In the genomic region with DNA sequence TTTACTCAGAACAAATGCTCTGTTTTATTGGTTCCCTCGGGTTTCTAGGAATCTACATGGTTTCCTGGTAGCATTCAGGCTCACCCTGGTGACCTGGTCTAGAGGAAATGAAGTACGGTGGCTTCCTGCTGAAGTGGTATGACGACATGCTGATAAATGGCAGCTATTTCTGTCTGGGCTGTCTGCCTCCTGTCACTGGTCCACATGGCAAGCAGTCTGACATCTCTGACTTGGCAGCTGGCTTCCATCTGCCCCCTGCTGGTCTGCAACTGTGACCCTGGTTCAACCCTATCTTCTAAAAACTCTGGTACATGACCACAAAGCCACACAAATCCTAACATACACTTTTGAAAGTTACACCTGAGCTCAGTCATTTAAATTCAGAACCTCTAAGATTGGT, we compare ENCODE assay signal across 8 mouse cellular contexts.
DNase-seq lines count a peak whose midpoint lies in the region.
"Had no signal": no experiment of that assay in that cellular context is flagged by ENCODE, and none has a peak within 500 bp of the region (broad histone marks: within the 10 kb centered on the region; RNA-seq: fewer than 3 reads in every experiment).

No protein-coding gene starts in this region.

- WGBS in heart, embryonic 10.5 days: 12% methylated on average over 3 of the region's 3 CpGs

- H3K36me3 ChIP-seq in heart, embryonic 10.5 days: no peaks in the 10 kb centered on the region
- H3K36me3 ChIP-seq: embryonic facial prominence, embryonic 12.5 days had no signal

- DNase-seq in 3134 (ENCODE audit: extremely low read depth, insufficient read length, low spot score) (peak; percentile 2), MN1 (ENCODE audit: low spot score) (peak; percentile 21)
- peak; percentile 21 to 76 for DNase-seq in cerebellum, postnatal 4 days (ENCODE audit: low spot score in 2 of 2)
- peak; percentile 91 for DNase-seq in heart, embryonic 10.5 days (ENCODE audit: low spot score)
- DNase-seq in kidney, postnatal 14 days: peak; percentile 31
- DNase-seq in retina, embryonic 14.5 days (ENCODE audit: low spot score): peak; percentile 67
- no peak for DNase-seq in left cerebral cortex, postnatal 36 days (ENCODE audit: low spot score in 2 of 2)

- H3K27ac ChIP-seq in heart, embryonic 10.5 days: 0 out of 2 replicates have a peak overlapping the region, but pooled peaks have one; percentile 50
- H3K27ac ChIP-seq: embryonic facial prominence, embryonic 12.5 days had no signal

- H3K4me1 ChIP-seq in heart, embryonic 10.5 days: 0 out of 2 replicates have a peak, but pooled peaks cover 4% of the 10 kb centered on the region
- H3K4me1 ChIP-seq: embryonic facial prominence, embryonic 12.5 days had no signal

- no peak overlapping the region for H3K4me3 ChIP-seq in heart, embryonic 10.5 days
- H3K4me3 ChIP-seq: embryonic facial prominence, embryonic 12.5 days had no signal

- intact Hi-C loops in left cerebral cortex, postnatal 36 days (cut with DNase I): no loop called here

- no peaks in the 10 kb centered on the region for H3K27me3 ChIP-seq in heart, embryonic 10.5 days (ENCODE audit: insufficient read depth, poor library complexity, severe bottlenecking)
- H3K27me3 ChIP-seq: embryonic facial prominence, embryonic 12.5 days had no signal

- no peaks in the 10 kb centered on the region for H3K9me3 ChIP-seq in heart, embryonic 10.5 days
- H3K9me3 ChIP-seq: embryonic facial prominence, embryonic 12.5 days had no signal

Comparison
In these comparisons a context has a peak if more than half of its experiments do, and no peak if none do; other contexts are left out.
1. DNase-seq: peak in 3134 (single experiment), MN1 (single experiment), cerebellum, postnatal 4 days (2 of 2), heart, embryonic 10.5 days (single experiment), kidney, postnatal 14 days (single experiment) and retina, embryonic 14.5 days (single experiment); none in left cerebral cortex, postnatal 36 days (0 of 2).